Mouse (Mus musculus) stomach, embryonic 14.5 days (tissue): ENCODE measurements around the gene Grhl3. TPM values are rescaled to one million over a fixed set of nuclear protein-coding genes. Genes with fewer than 3 reads are reported as not detected.
"Not testable (repeated sequence)": the region's sequence is repeated elsewhere in the genome, so short reads cannot be mapped to it uniquely, and the experiment has no call there.

Experiments used
- ATAC-seq: fragments of 200-750 bp; cut with Nextera tagmentation; 2 replicates; pipeline ENCODE4 v1.8.0; 2017; ENCODE audit warnings: low read depth, moderate TSS enrichment; ENCODE audit not compliant: insufficient number of reproducible peaks, insufficient read depth, low FRiP score
- H3K27ac ChIP-seq: fragments of 300-500 bp; sonication (generic); 2 replicates; pipeline ENCODE4 v1.5.1; 2014; ENCODE audit warnings: mild to moderate bottlenecking, low read length, moderate library complexity, mixed read lengths
- H3K27me3 ChIP-seq: fragments of 300-500 bp; sonication (generic); 2 replicates; pipeline ENCODE4 v1.6.1; 2014; ENCODE audit warnings: low read length, control low read depth, mixed read lengths; ENCODE audit not compliant: control insufficient read depth, insufficient read depth
- H3K36me3 ChIP-seq: fragments of 300-500 bp; sonication (generic); 2 replicates; pipeline ENCODE4 v1.6.1; 2014; ENCODE audit warnings: mild to moderate bottlenecking, control low read depth, low read length, moderate library complexity, mixed read lengths; ENCODE audit not compliant: control insufficient read depth, insufficient read depth
- H3K4me1 ChIP-seq: fragments of 300-500 bp; sonication (generic); 2 replicates; pipeline ENCODE4 v1.6.1; 2014; ENCODE audit warnings: low read length, control low read depth, mixed read lengths; ENCODE audit not compliant: control insufficient read depth, insufficient read depth
- H3K4me2 ChIP-seq: fragments of 300-500 bp; sonication (generic); replicated peaks from 2 replicates; pipeline ENCODE4 v1.6.1; 2014; ENCODE audit warnings: low read depth, low read length, control low read depth
- H3K4me3 ChIP-seq: fragments of 300-500 bp; sonication (generic); 2 replicates; pipeline ENCODE4 v1.5.1; 2014; ENCODE audit warnings: low read depth, low read length, control low read depth
- H3K9ac ChIP-seq: fragments of 300-500 bp; sonication (generic); replicated peaks from 2 replicates; pipeline ENCODE4 v1.6.1; 2014; ENCODE audit warnings: low read depth, mild to moderate bottlenecking, control low read depth, low read length, moderate library complexity, mixed read lengths
- H3K9me3 ChIP-seq: fragments of 300-500 bp; sonication (generic); 2 replicates; pipeline ENCODE4 v1.6.1; 2016; ENCODE audit warnings: low read depth, low read length, control low read depth; ENCODE audit not compliant: control insufficient read depth
- WGBS: fragments of 180-500 bp; shearing (Covaris S2); extraction: QIAGEN DNeasy Blood & Tissue Kit; methylation state at CpG from one replicate; pipeline ENCODE4 v1.1.7; 2014; 5-methylcytosine and 5-hydroxymethylcytosine counted together
- polyA plus RNA-seq: library from polyadenylated mRNA; unstranded; fragments of >200 nt; fragmentation: Nextera tagmentation; extraction: Ambion mirVana; gene quantifications from 2 replicates; pipeline ENCODE4 v1.2.1, GENCODE M21; 2014

Grhl3 gene
- 30.6 and 33.0 TPM in 2 replicates for polyA plus RNA-seq

- Histone ChIP-seq H3K36me3 (no peaks in the 10 kb centered on the region), H3K9me3 (no peaks in the 10 kb centered on the region), H3K4me3 (peak within 1 kb of the TSS; percentile 18), H3K27me3 (peaks cover 14% of the 10 kb centered on the region; the same call in 1 of the 2 replicates), H3K4me2 (peak within 1 kb of the TSS; percentile 56), H3K9ac (no peak within 1 kb of the TSS; the same call in 1 of the 2 replicates), H3K4me1 (peaks cover 11% of the 10 kb centered on the region; the same call in 1 of the 2 replicates), H3K27ac (peak within 1 kb of the TSS; percentile 46; the same call in 1 of the 2 replicates)
- 0 out of 2 replicates have a peak, but pooled peaks have one; percentile 5 for ATAC-seq
- WGBS: under 1% methylated on average over 31 of the region's 31 CpGs
Observed at GRCm38 (mm10) chr4:135573251-135573808, at the start of gene Grhl3. TSS of gene Grhl3 (minus strand) at chr4:135573630.

DNA sequence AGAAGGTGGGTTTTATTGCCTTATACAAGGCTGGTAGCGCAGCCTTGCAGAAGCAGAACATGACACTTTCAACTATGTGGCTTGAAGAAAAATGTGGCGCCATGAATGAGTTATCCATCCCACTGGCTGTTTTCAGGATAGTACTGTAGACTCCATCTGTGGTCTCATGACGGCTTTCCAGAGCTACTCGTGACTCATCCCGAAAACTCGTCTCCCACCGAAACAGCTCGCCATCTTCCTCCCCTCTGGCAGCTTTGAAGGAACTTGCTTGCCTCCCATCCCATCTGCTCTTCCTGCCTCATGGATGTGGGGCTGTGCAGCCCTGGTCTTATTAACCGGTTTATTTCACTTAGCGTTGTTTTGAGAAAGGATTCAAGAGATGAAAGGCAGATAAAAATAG is 48.9 kb upstream of the Grhl3 start:
- H3K9ac ChIP-seq: no peak overlapping the region
- no peak overlapping the region for H3K4me2 ChIP-seq
- 90% methylated on average over 10 of the region's 10 CpGs for WGBS
- H3K27ac ChIP-seq: no peak overlapping the region
- no peaks in the 10 kb centered on the region for H3K36me3 ChIP-seq
- no peaks in the 10 kb centered on the region for H3K9me3 ChIP-seq
- H3K4me1 ChIP-seq: 0 out of 2 replicates have a peak, but pooled peaks cover 2% of the 10 kb centered on the region
- H3K27me3 ChIP-seq: no peaks in the 10 kb centered on the region
- no peak for ATAC-seq
- no peak overlapping the region for H3K4me3 ChIP-seq

DNA sequence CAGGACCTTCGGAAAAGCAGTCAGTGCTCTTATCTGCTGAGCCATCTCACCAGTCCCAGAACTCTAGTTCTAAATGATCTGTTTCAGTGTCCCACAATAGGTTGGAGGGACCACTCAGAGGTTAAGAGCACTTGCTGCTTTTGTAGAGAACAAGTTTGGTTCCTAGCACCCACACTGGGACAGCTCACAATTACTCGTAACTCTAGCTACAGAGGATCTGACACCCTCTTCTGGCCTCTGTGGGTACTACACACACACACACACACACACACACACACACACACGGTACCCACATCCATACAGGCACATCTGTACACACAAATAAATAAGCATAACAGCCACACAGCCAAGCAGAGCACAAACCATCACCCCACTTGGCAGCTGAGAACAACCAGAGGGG is 47.0 kb upstream of the Grhl3 start:
- 89% methylated on average over 3 of the region's 3 CpGs for WGBS
- Histone ChIP-seq H3K4me3 (no peak overlapping the region), H3K27me3 (no peaks in the 10 kb centered on the region), H3K27ac (no peak overlapping the region), H3K36me3 (no peaks in the 10 kb centered on the region), H3K9ac (no peak overlapping the region), H3K9me3 (no peaks in the 10 kb centered on the region), H3K4me1 (0 out of 2 replicates have a peak, but pooled peaks cover 2% of the 10 kb centered on the region), H3K4me2 (no peak overlapping the region)
- no peak for ATAC-seq

DNA sequence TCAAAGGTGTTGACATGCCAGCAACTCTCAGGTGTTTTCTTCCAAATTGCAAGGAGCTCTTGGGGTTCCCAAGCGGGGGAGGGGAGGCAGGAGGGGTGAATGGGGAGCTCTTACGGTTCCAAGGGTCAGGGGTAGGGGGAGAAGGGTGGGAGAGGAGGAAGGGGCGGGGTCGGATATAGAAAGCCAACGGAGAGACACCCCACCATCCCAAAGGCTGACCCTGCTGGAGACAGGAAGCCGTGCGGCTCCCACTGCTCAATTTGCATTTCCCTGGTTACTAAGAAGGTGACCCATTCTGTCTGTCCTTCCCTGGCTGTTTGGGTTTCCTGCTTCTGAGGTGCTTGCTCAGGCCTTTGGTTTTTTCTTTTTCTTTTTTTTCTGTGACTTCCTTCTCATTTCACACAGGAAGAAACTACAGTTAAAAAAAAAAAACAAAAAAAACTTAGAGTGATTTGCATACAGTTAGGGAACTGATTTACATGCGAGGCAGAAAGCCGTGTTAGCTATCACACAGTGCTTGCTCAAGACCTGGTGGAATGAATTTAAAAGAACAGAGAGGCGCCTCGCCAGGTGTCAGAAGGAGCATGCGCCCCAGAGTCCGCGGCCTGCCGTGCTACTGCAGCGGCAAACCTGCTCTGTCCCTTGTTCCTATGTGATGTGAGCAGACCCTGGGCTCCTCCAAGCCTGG is 44.5 kb upstream of the Grhl3 start:
- Histone ChIP-seq H3K9me3 (no peaks in the 10 kb centered on the region), H3K4me2 (no peak overlapping the region), H3K4me1 (0 out of 2 replicates have a peak, but pooled peaks cover 2% of the 10 kb centered on the region), H3K27me3 (no peaks in the 10 kb centered on the region), H3K4me3 (no peak overlapping the region), H3K9ac (no peak overlapping the region), H3K27ac (no peak overlapping the region), H3K36me3 (no peaks in the 10 kb centered on the region)
- 13% methylated on average over 16 of the region's 16 CpGs for WGBS
- no peak for ATAC-seq

DNA sequence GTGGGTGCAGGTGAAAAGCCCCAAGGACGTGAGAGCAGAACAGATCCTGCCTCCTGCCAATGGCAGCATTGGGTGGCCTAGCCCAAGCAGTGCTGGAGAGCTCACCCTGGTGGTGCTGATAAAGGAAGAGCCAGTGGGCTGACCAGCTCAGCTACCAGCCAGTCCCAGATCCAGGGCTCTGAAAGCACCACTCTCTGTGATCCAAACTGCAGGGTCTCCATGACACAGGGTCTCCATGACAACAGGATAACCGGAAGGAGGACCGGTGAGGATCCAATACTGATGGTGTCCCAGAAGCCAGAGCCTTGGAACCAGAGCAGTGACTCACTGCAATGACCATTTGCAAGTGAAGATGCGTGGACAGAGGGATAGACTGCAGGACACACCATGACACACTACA is 43.6 kb upstream of the Grhl3 start:
- H3K4me1 ChIP-seq: 0 out of 2 replicates have a peak, but pooled peaks cover 2% of the 10 kb centered on the region
- H3K36me3 ChIP-seq: no peaks in the 10 kb centered on the region
- 43% methylated on average over 4 of the region's 4 CpGs for WGBS
- H3K4me3 ChIP-seq: no peak overlapping the region
- no peak overlapping the region for H3K9ac ChIP-seq
- H3K4me2 ChIP-seq: no peak overlapping the region
- no peaks in the 10 kb centered on the region for H3K27me3 ChIP-seq
- no peak overlapping the region for H3K27ac ChIP-seq
- ATAC-seq: no peak
- no peaks in the 10 kb centered on the region for H3K9me3 ChIP-seq

DNA sequence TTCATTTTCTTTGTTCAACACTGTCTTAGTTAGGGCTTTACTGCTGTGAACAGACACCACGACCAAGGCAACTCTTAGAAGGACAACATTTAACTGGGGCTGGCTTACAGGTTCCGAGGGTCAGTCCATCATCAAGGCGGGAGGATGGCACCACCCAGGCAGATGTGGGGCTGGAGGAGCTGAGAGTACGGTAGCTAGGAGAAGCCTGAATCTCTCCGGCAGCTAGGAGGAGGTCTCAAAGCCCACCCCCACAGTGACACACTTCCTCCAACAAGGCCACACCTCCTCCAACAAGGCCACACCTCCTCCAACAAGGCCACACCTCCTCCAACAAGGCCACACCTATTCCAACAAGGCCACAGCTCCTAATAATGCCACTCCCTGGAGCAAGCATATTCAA is 41.9 kb upstream of the Grhl3 start:
- 69% methylated on average over 5 of the region's 5 CpGs for WGBS
- not testable (repeated sequence) for H3K9me3 ChIP-seq, H3K27me3 ChIP-seq, H3K4me1 ChIP-seq, H3K4me2 ChIP-seq, H3K9ac ChIP-seq, ATAC-seq, H3K4me3 ChIP-seq, H3K36me3 ChIP-seq, H3K27ac ChIP-seq

DNA sequence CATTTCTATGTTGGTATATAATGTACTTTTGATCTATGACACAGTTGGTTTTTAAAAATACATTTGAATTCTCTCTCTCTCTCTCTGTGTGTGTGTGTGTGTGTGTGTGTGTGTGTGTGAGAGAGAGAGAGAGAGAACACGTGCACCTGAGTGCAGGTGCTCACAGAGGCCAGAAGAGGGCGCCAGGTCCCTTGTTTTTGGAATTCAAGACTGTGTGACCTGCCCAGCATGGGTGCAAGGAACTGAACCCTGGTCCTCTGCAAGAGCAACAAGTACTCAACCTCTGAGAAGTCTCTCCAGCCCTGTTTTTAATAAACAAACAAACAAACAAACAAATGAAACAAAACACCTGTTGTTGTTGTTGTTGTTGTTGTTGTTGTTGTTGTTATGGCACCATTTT is 36.6 kb upstream of the Grhl3 start:
- no peaks in the 10 kb centered on the region for H3K27me3 ChIP-seq
- no peak overlapping the region for H3K4me3 ChIP-seq
- 0 out of 2 replicates have a peak, but pooled peaks cover 4% of the 10 kb centered on the region for H3K9me3 ChIP-seq
- no peak overlapping the region for H3K9ac ChIP-seq
- H3K4me2 ChIP-seq: no peak overlapping the region
- ATAC-seq: no peak
- no peaks in the 10 kb centered on the region for H3K4me1 ChIP-seq
- 80% methylated on average over 2 of the region's 2 CpGs for WGBS
- no peak overlapping the region for H3K27ac ChIP-seq
- H3K36me3 ChIP-seq: no peaks in the 10 kb centered on the region

- H3K27me3 ChIP-seq: no peaks in the 10 kb centered on the region
- 73% methylated on average over 18 of the region's 18 CpGs for WGBS
- H3K9me3 ChIP-seq: 0 out of 2 replicates have a peak, but pooled peaks cover 4% of the 10 kb centered on the region
- H3K4me1 ChIP-seq: no peaks in the 10 kb centered on the region
- no peak overlapping the region for H3K4me3 ChIP-seq
- no peak for ATAC-seq
- no peak overlapping the region for H3K4me2 ChIP-seq
- no peaks in the 10 kb centered on the region for H3K36me3 ChIP-seq
- no peak overlapping the region for H3K27ac ChIP-seq
- no peak overlapping the region for H3K9ac ChIP-seq
Observed at GRCm38 (mm10) chr4:135607979-135608885, 34.8 kb upstream of the Grhl3 start.
